Mouse (Mus musculus) forebrain, embryonic 12.5 days (tissue): Measurements from ENCODE around the gene Ifna5. TPM values are rescaled to one million over a fixed set of nuclear protein-coding genes. Genes with fewer than 3 reads are reported as not detected.
A peak's percentile ranks its signal among the peaks of the same experiment; 100 is the strongest.
"Not testable (repeated sequence)": the region's sequence is repeated elsewhere in the genome, so short reads cannot be mapped to it uniquely, and the experiment has no call there.

Experiments used
- ATAC-seq: fragments of 200-750 bp; cut with Nextera tagmentation; 2 replicates; pipeline ENCODE4 v1.8.0; 2017; ENCODE audit warnings: moderate TSS enrichment; ENCODE audit not compliant: low FRiP score
- H3K27ac ChIP-seq: fragments of 300-500 bp; sonication (generic); 2 replicates; pipeline ENCODE4 v1.5.1; 2016; ENCODE audit warnings: mild to moderate bottlenecking
- H3K27me3 ChIP-seq: fragments of 300-500 bp; sonication (generic); 2 replicates; pipeline ENCODE4 v1.6.1; 2016; ENCODE audit warnings: mild to moderate bottlenecking
- H3K36me3 ChIP-seq: fragments of 300-500 bp; sonication (generic); replicated peaks from 2 replicates; pipeline ENCODE4 v1.6.1; 2016; ENCODE audit warnings: mild to moderate bottlenecking
- H3K4me1 ChIP-seq: fragments of 300-500 bp; sonication (generic); 2 replicates; pipeline ENCODE4 v1.6.1; 2016
- H3K4me2 ChIP-seq: fragments of 300-500 bp; sonication (generic); 2 replicates; pipeline ENCODE4 v1.6.1; 2016; ENCODE audit warnings: mild to moderate bottlenecking, moderate library complexity
- H3K4me3 ChIP-seq: fragments of 300-500 bp; sonication (generic); replicated peaks from 2 replicates; pipeline ENCODE4 v1.5.1; 2016; ENCODE audit warnings: mild to moderate bottlenecking
- H3K9ac ChIP-seq: fragments of 300-500 bp; sonication (generic); 2 replicates; pipeline ENCODE4 v1.6.1; 2016; ENCODE audit warnings: mild to moderate bottlenecking
- H3K9me3 ChIP-seq: fragments of 300-500 bp; sonication (generic); 2 replicates; pipeline ENCODE4 v1.6.1; 2016
- WGBS: fragments of 180-500 bp; shearing (Covaris S2); methylation state at CpG from one replicate; pipeline ENCODE4 v1.1.7; 2016; 5-methylcytosine and 5-hydroxymethylcytosine counted together
- polyA plus RNA-seq: library from polyadenylated mRNA; unstranded; fragments of >200 nt; fragmentation: Nextera tagmentation; extraction: Ambion mirVana; gene quantifications from 2 replicates; pipeline ENCODE4 v1.2.1, GENCODE M21; 2016

Gene Ifna5
- polyA plus RNA-seq: not detected in 2 replicates

GRCm38 (mm10) chr4:88835225-88835624, at the start of gene Ifna5:
Ifna5 (plus strand) TSS chr4:88835525.
- H3K4me3 ChIP-seq, H3K27me3 ChIP-seq, H3K9me3 ChIP-seq, H3K27ac ChIP-seq, H3K4me2 ChIP-seq, H3K36me3 ChIP-seq, H3K9ac ChIP-seq, ATAC-seq, H3K4me1 ChIP-seq: not testable (repeated sequence)
- 92% methylated on average over 1 of the region's 1 CpGs for WGBS

- not testable (repeated sequence) for H3K27me3 ChIP-seq, ATAC-seq
- WGBS: 0% methylated on average over 1 of the region's 28 CpGs
Observed at GRCm38 (mm10) chr4:88788402-88788801, 46.9 kb upstream of the Ifna5 start, which contains the start of gene Gm13277. Gm13277 (plus strand) TSS chr4:88788632.

GRCm38 (mm10) chr4:88791250-88791649, 44.1 kb upstream of the Ifna5 start, which contains the start of gene Gm13278:
Gm13278 (plus strand) TSS chr4:88791550.
- H3K4me1 ChIP-seq, ATAC-seq, H3K27ac ChIP-seq, H3K4me2 ChIP-seq, H3K4me3 ChIP-seq, H3K9me3 ChIP-seq, H3K9ac ChIP-seq, H3K27me3 ChIP-seq, H3K36me3 ChIP-seq: not testable (repeated sequence)
- no CpG with 5 or more reads among the region's 28 CpGs for WGBS

More at GRCm38 (mm10) chr4:88788402-88788801, 46.9 kb upstream of the Ifna5 start, which contains the start of gene Gm13277:
- H3K4me2 ChIP-seq, H3K9me3 ChIP-seq, H3K27ac ChIP-seq, H3K4me1 ChIP-seq, H3K36me3 ChIP-seq, H3K9ac ChIP-seq, H3K4me3 ChIP-seq: not testable (repeated sequence)

GRCm38 (mm10) chr4:88793936-88794675, 41.2 kb upstream of the Ifna5 start, which contains the start of gene Gm13275:
Gm13275 (plus strand) TSS chr4:88794487.
- 3% methylated on average over 8 of the region's 52 CpGs for WGBS
- ATAC-seq, H3K27ac ChIP-seq, H3K36me3 ChIP-seq, H3K4me3 ChIP-seq, H3K9ac ChIP-seq, H3K27me3 ChIP-seq, H3K4me2 ChIP-seq, H3K4me1 ChIP-seq, H3K9me3 ChIP-seq: not testable (repeated sequence)

GRCm38 (mm10) chr4:88797097-88797496, 38.2 kb upstream of the Ifna5 start, which contains the start of gene Gm13279:
Gm13279 (plus strand) TSS chr4:88797397.
- WGBS: no CpG with 5 or more reads among the region's 28 CpGs

GRCm38 (mm10) chr4:88799365-88799764, 36.0 kb upstream of the Ifna5 start, which contains the start of gene Gm13285:
Gm13285 (plus strand) TSS chr4:88799665.
- WGBS: 11% methylated on average over 5 of the region's 7 CpGs
- not testable (repeated sequence) for H3K4me1 ChIP-seq, H3K4me3 ChIP-seq, ATAC-seq, H3K27me3 ChIP-seq, H3K27ac ChIP-seq, H3K4me2 ChIP-seq, H3K36me3 ChIP-seq, H3K9ac ChIP-seq, H3K9me3 ChIP-seq

More at GRCm38 (mm10) chr4:88797097-88797496, 38.2 kb upstream of the Ifna5 start, which contains the start of gene Gm13279:
- not testable (repeated sequence) for H3K27me3 ChIP-seq, H3K4me3 ChIP-seq, H3K4me2 ChIP-seq, H3K27ac ChIP-seq, H3K36me3 ChIP-seq, ATAC-seq, H3K4me1 ChIP-seq, H3K9ac ChIP-seq, H3K9me3 ChIP-seq

GRCm38 (mm10) chr4:88802954-88803353, 32.4 kb upstream of the Ifna5 start, which contains the start of gene Gm13287:
Gm13287 (plus strand) TSS chr4:88803254.
- H3K4me2 ChIP-seq, H3K4me1 ChIP-seq, H3K9ac ChIP-seq, H3K9me3 ChIP-seq, ATAC-seq, H3K27me3 ChIP-seq, H3K36me3 ChIP-seq, H3K4me3 ChIP-seq, H3K27ac ChIP-seq: not testable (repeated sequence)
- no CpG with 5 or more reads among the region's 29 CpGs for WGBS

GRCm38 (mm10) chr4:88805231-88805630, 30.1 kb upstream of the Ifna5 start, which contains the start of gene Gm13288:
Gm13288 (plus strand) TSS chr4:88805531.
- H3K4me1 ChIP-seq, H3K9ac ChIP-seq, H3K27ac ChIP-seq, H3K36me3 ChIP-seq, H3K9me3 ChIP-seq, ATAC-seq, H3K27me3 ChIP-seq: not testable (repeated sequence)
- Histone ChIP-seq H3K4me2 (peak within 1 kb of the TSS; percentile 44; the same call in 1 of the 2 replicates), H3K4me3 (peak within 1 kb of the TSS; percentile 26)
- WGBS: no CpG with 5 or more reads among the region's 8 CpGs

- H3K27me3 ChIP-seq, H3K9me3 ChIP-seq, ATAC-seq, H3K4me1 ChIP-seq, H3K9ac ChIP-seq, H3K36me3 ChIP-seq, H3K27ac ChIP-seq: not testable (repeated sequence)
- H3K4me3 ChIP-seq: peak overlapping the region; percentile 26
- H3K4me2 ChIP-seq: peak overlapping the region; percentile 44; the same call in 1 of the 2 replicates
- whole genome bisulfite sequencing: 0% methylated on average over 6 of the region's 34 CpGs
Observed at GRCm38 (mm10) chr4:88805761-88806160, 29.6 kb upstream of the Ifna5 start.

- Histone ChIP-seq H3K4me3 (no peak within 1 kb of the TSS), H3K9ac (no peak within 1 kb of the TSS), H3K4me1 (no peaks in the 10 kb centered on the region), H3K36me3 (no peaks in the 10 kb centered on the region), H3K9me3 (no peaks in the 10 kb centered on the region), H3K27me3 (0 out of 2 replicates have a peak, but pooled peaks cover 4% of the 10 kb centered on the region), H3K4me2 (no peak within 1 kb of the TSS), H3K27ac (no peak within 1 kb of the TSS)
- ATAC-seq: no peak
- 64% methylated on average over 3 of the region's 3 CpGs for WGBS
Observed at GRCm38 (mm10) chr4:88815928-88816327, 19.4 kb upstream of the Ifna5 start, which contains the start of gene Ifna7. Ifna7 (plus strand) TSS chr4:88816228.

- Histone ChIP-seq H3K4me1 (no peaks in the 10 kb centered on the region), H3K9ac (no peak within 1 kb of the TSS), H3K4me3 (no peak within 1 kb of the TSS), H3K4me2 (no peak within 1 kb of the TSS), H3K9me3 (no peaks in the 10 kb centered on the region), H3K27ac (no peak within 1 kb of the TSS), H3K27me3 (0 out of 2 replicates have a peak, but pooled peaks cover 2% of the 10 kb centered on the region), H3K36me3 (no peaks in the 10 kb centered on the region)
- WGBS: 88% methylated on average over 1 of the region's 1 CpGs
- ATAC-seq: no peak
Observed at GRCm38 (mm10) chr4:88819659-88820058, 15.7 kb upstream of the Ifna5 start, which contains the start of gene Ifna11. Ifna11 (plus strand) TSS chr4:88819959.

- no peak for ATAC-seq
- 28% methylated on average over 4 of the region's 4 CpGs for WGBS
- Histone ChIP-seq H3K9ac (no peak overlapping the region), H3K4me1 (no peaks in the 10 kb centered on the region), H3K27me3 (no peaks in the 10 kb centered on the region), H3K4me2 (no peak overlapping the region), H3K27ac (no peak overlapping the region), H3K9me3 (no peaks in the 10 kb centered on the region), H3K36me3 (no peaks in the 10 kb centered on the region), H3K4me3 (no peak overlapping the region)
Observed at GRCm38 (mm10) chr4:88822995-88823394, 12.3 kb upstream of the Ifna5 start.
